9 mouse cellular contexts compared by ENCODE assay signal in genomic region chr2:59653306-59654165, GRCm38 (mm10). TPM values are rescaled to one million over a fixed set of nuclear protein-coding genes. Genes with fewer than 3 reads are reported as not detected.
DNase-seq lines count a peak whose midpoint lies in the region; ATAC-seq lines count a peak whose summit lies in the region.
"Had no signal": no experiment of that assay in that cellular context is flagged by ENCODE, and none has a peak within 500 bp of the region (broad histone marks: within the 10 kb centered on the region; RNA-seq: fewer than 3 reads in every experiment).

No protein-coding gene starts in this region.

- H3K9ac ChIP-seq in kidney, embryonic 15.5 days: no peak overlapping the region
- no peak overlapping the region for H3K9ac ChIP-seq in kidney, embryonic 14.5 days (ENCODE audit: low read depth, low read length)
- no peak overlapping the region for H3K9ac ChIP-seq in midbrain, embryonic 12.5 days (replicated peaks)
- H3K9ac ChIP-seq: embryonic facial prominence, embryonic 13.5 days had no signal

- H3K9me3 ChIP-seq in kidney, embryonic 15.5 days (replicated peaks): no peaks in the 10 kb centered on the region
- no peaks in the 10 kb centered on the region for H3K9me3 ChIP-seq in kidney, embryonic 14.5 days (ENCODE audit: control insufficient read depth, low read length)
- H3K9me3 ChIP-seq in midbrain, embryonic 12.5 days: no peaks in the 10 kb centered on the region
- H3K9me3 ChIP-seq: embryonic facial prominence, embryonic 13.5 days had no signal

- DNase-seq in thymus, postnatal 36 days: no peak

- H3K4me3 ChIP-seq in kidney, embryonic 15.5 days (replicated peaks): no peak overlapping the region
- no peak overlapping the region for H3K4me3 ChIP-seq in kidney, embryonic 14.5 days (ENCODE audit: low read length)
- H3K4me3 ChIP-seq in brown adipose tissue, adult 24 weeks (ENCODE audit: insufficient read depth, low read depth, low read length): no peak overlapping the region
- H3K4me3 ChIP-seq in midbrain, embryonic 12.5 days: no peak overlapping the region
- H3K4me3 ChIP-seq: embryonic facial prominence, embryonic 13.5 days had no signal

- no peaks in the 10 kb centered on the region for H3K27me3 ChIP-seq in kidney, embryonic 15.5 days
- no peaks in the 10 kb centered on the region for H3K27me3 ChIP-seq in kidney, embryonic 14.5 days (ENCODE audit: control insufficient read depth, insufficient read depth, low read length)
- peaks cover 70% of the 10 kb centered on the region for H3K27me3 ChIP-seq in midbrain, embryonic 12.5 days
- H3K27me3 ChIP-seq: embryonic facial prominence, embryonic 13.5 days; Patski had no signal

- H3K36me3 ChIP-seq in kidney, embryonic 15.5 days: peaks cover 12% of the 10 kb centered on the region
- H3K36me3 ChIP-seq in kidney, embryonic 14.5 days (ENCODE audit: control insufficient read depth, insufficient read depth, low read length): no peaks in the 10 kb centered on the region
- H3K36me3 ChIP-seq in midbrain, embryonic 12.5 days: no peaks in the 10 kb centered on the region
- H3K36me3 ChIP-seq: embryonic facial prominence, embryonic 13.5 days had no signal

- 0 out of 2 replicates have a peak overlapping the region, but pooled peaks have one; percentile 25 for H3K27ac ChIP-seq in kidney, embryonic 15.5 days
- H3K27ac ChIP-seq in kidney, embryonic 14.5 days (ENCODE audit: low read depth, low read length): no peak overlapping the region
- H3K27ac ChIP-seq in brown adipose tissue, adult 24 weeks (replicated peaks; ENCODE audit: low read depth, low read length): peak overlapping the region; percentile 62
- H3K27ac ChIP-seq in midbrain, embryonic 12.5 days (replicated peaks): peak overlapping the region; percentile 21; the same call in 1 of the 2 replicates
- H3K27ac ChIP-seq: embryonic facial prominence, embryonic 13.5 days had no signal

- peaks cover 53% of the 10 kb centered on the region for H3K4me1 ChIP-seq in kidney, embryonic 15.5 days
- H3K4me1 ChIP-seq in kidney, embryonic 14.5 days (ENCODE audit: control insufficient read depth, insufficient read depth, low read length): peaks cover 22% of the 10 kb centered on the region
- H3K4me1 ChIP-seq in brown adipose tissue, adult 24 weeks (ENCODE audit: control insufficient read depth, insufficient read depth, insufficient read length, low read length): peaks cover 25% of the 10 kb centered on the region
- H3K4me1 ChIP-seq in midbrain, embryonic 12.5 days: peaks cover 30% of the 10 kb centered on the region

- H3K4me2 ChIP-seq in kidney, embryonic 15.5 days: no peak overlapping the region
- H3K4me2 ChIP-seq in kidney, embryonic 14.5 days (replicated peaks; ENCODE audit: low read depth, low read length): no peak overlapping the region
- no peak overlapping the region for H3K4me2 ChIP-seq in midbrain, embryonic 12.5 days (replicated peaks)
- H3K4me2 ChIP-seq: embryonic facial prominence, embryonic 13.5 days had no signal

- no peak for ATAC-seq in kidney, embryonic 15.5 days (replicated peaks; ENCODE audit: low FRiP score)
- no peak for ATAC-seq in kidney, embryonic 14.5 days (ENCODE audit: low FRiP score, low TSS enrichment)
- ATAC-seq in granulocyte monocyte progenitor cell, adult 5-6 weeks (replicated peaks; ENCODE audit: poor library complexity, severe bottlenecking): peak; percentile 52
- ATAC-seq in midbrain, embryonic 12.5 days (ENCODE audit: low FRiP score, low read depth): peak; percentile 94
- no peak for ATAC-seq in inflammation-experienced regulatory T-cells, adult 6 months
- ATAC-seq: Patski had no signal

- WGBS in kidney, embryonic 15.5 days: 66% methylated on average over 8 of the region's 8 CpGs
- 69% methylated on average over 8 of the region's 8 CpGs for WGBS in kidney, embryonic 14.5 days
- WGBS in midbrain, embryonic 12.5 days: 19% methylated on average over 8 of the region's 8 CpGs

RNA-seq across cellular contexts. Expression of gene Tanc1, which starts 41.7 kb away (rescaled TPM):
- 50.2 and 58.3 TPM in 2 replicates for polyA plus RNA-seq in kidney, embryonic 15.5 days (2015; fragmentation: Nextera tagmentation; extraction: Ambion mirVana)
- polyA plus RNA-seq in kidney, embryonic 14.5 days (2014; fragmentation: Nextera tagmentation; extraction: Ambion mirVana): 31.3 and 43.8 TPM in 2 replicates
- polyA plus RNA-seq in brown adipose tissue, adult 24 weeks (2012; ENCODE audit: insufficient read depth, insufficient read length, missing spikeins): 9.7 and 12.9 TPM in 2 replicates
- total RNA-seq in granulocyte monocyte progenitor cell, adult 5-6 weeks (2014; fragmentation: Nextera tagmentation): 3.2 and 15.6 TPM in 2 replicates
- 2.0 and 3.6 TPM in 2 replicates for total RNA-seq in granulocyte monocyte progenitor cell, adult 5-6 weeks (2017)
- 10.2 and 10.8 TPM in 2 replicates for polyA plus RNA-seq in midbrain, embryonic 12.5 days (2016; fragmentation: Nextera tagmentation; extraction: Ambion mirVana)
- polyA plus RNA-seq in inflammation-experienced regulatory T-cells, adult 6 months (2017; shearing (Covaris generic)): 10 to 100 TPM in 1 of 3 experiments, 1 to 10 TPM in 2; 4.7 to 13.5 (median 9.6) TPM

Comparison
In these comparisons a context has a peak if more than half of its experiments do, and no peak if none do; other contexts are left out.
1. ATAC-seq: peak in granulocyte monocyte progenitor cell, adult 5-6 weeks (single experiment) and midbrain, embryonic 12.5 days (single experiment); none in kidney, embryonic 15.5 days (single experiment), kidney, embryonic 14.5 days (single experiment) and inflammation-experienced regulatory T-cells, adult 6 months (single experiment).